Mouse (Mus musculus) liver, embryonic 13.5 days (tissue): ENCODE measurements around the gene Rnf166. TPM values are rescaled to one million over a fixed set of nuclear protein-coding genes. Genes with fewer than 3 reads are reported as not detected.
A peak's percentile ranks its signal among the peaks of the same experiment; 100 is the strongest.

Experiments
- ATAC-seq: fragments of 200-750 bp; cut with Nextera tagmentation; 2 replicates; pipeline ENCODE4 v1.8.0; 2017; ENCODE audit warnings: low read depth, mild to moderate bottlenecking, moderate number of reproducible peaks, moderate library complexity
- DNase-seq: peaks from one replicate; pipeline ENCODE4 v3.0.0; 2022
- H3K27ac ChIP-seq: fragments of 300-500 bp; sonication (generic); 2 replicates; pipeline ENCODE4 v1.5.1; 2015; ENCODE audit warnings: moderate library complexity, mild to moderate bottlenecking, inconsistent platforms
- H3K27me3 ChIP-seq: fragments of 300-500 bp; sonication (generic); 2 replicates; pipeline ENCODE4 v1.6.1; 2015; ENCODE audit warnings: mild to moderate bottlenecking, inconsistent platforms
- H3K36me3 ChIP-seq: fragments of 300-500 bp; sonication (generic); 2 replicates; pipeline ENCODE4 v1.6.1; 2015; ENCODE audit warnings: mild to moderate bottlenecking, inconsistent platforms
- H3K4me1 ChIP-seq: fragments of 300-500 bp; sonication (generic); replicated peaks from 2 replicates; pipeline ENCODE4 v1.6.1; 2015; ENCODE audit warnings: inconsistent platforms
- H3K4me2 ChIP-seq: fragments of 300-500 bp; sonication (generic); 2 replicates; pipeline ENCODE4 v1.6.1; 2015; ENCODE audit warnings: inconsistent platforms, mild to moderate bottlenecking, moderate library complexity
- H3K4me3 ChIP-seq: fragments of 300-500 bp; sonication (generic); replicated peaks from 2 replicates; pipeline ENCODE4 v1.5.1; 2015; ENCODE audit warnings: mild to moderate bottlenecking, inconsistent platforms
- H3K9ac ChIP-seq: fragments of 300-500 bp; sonication (generic); 2 replicates; pipeline ENCODE4 v1.6.1; 2015; ENCODE audit warnings: mild to moderate bottlenecking, inconsistent platforms
- H3K9me3 ChIP-seq: fragments of 300-500 bp; sonication (generic); replicated peaks from 2 replicates; pipeline ENCODE4 v1.6.1; 2016; ENCODE audit warnings: inconsistent platforms
- WGBS: fragments of 180-500 bp; shearing (Covaris S2); methylation state at CpG from one replicate; pipeline ENCODE4 v1.1.7; 2015; ENCODE audit not compliant: insufficient replicate concordance; 5-methylcytosine and 5-hydroxymethylcytosine counted together
- polyA plus RNA-seq: library from polyadenylated mRNA; unstranded; fragments of >200 nt; fragmentation: Nextera tagmentation; extraction: Ambion mirVana; gene quantifications from 2 replicates; pipeline ENCODE4 v1.2.1, GENCODE M21; 2015

Rnf166 gene
- polyA plus RNA-seq, 1 experiment from 2014 or later: 13.7 TPM

DNA sequence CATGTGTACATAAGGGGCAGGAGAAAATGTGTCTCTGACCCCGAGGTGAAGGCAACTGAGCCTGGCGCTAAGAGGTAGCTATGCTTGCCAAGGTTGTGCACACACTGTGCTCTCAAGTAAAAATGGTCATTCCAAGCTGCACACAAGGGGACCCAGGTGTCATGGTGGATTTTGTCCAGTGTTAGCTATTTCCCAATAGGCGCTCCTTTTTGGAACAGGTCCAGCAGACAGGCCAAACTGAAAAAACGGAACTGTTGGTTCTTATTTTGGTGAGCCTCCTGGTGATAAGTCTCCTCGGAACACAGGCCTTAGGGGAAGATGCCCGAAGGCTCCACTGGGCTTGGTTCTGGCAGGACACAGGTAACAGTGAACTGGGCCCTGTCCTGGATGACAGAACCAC lies 21.5 kb downstream of the Rnf166 start:
- Histone ChIP-seq H3K9me3 (no peaks in the 10 kb centered on the region), H3K4me2 (no peak overlapping the region), H3K4me3 (no peak overlapping the region), H3K27me3 (peaks cover 58% of the 10 kb centered on the region), H3K36me3 (no peaks in the 10 kb centered on the region), H3K27ac (no peak overlapping the region), H3K4me1 (peaks cover 11% of the 10 kb centered on the region; the same call in 1 of the 2 replicates), H3K9ac (no peak overlapping the region)
- no peak for DNase-seq
- ATAC-seq: no peak
- 81% methylated on average over 6 of the region's 6 CpGs for WGBS

GRCm38 (mm10) chr8:122452154-122452553 lies 23.7 kb downstream of the Rnf166 start:
- Histone ChIP-seq H3K27me3 (peaks cover 42% of the 10 kb centered on the region), H3K4me2 (no peak overlapping the region), H3K27ac (no peak overlapping the region), H3K4me1 (peaks cover 11% of the 10 kb centered on the region; the same call in 1 of the 2 replicates), H3K9ac (no peak overlapping the region), H3K36me3 (no peaks in the 10 kb centered on the region), H3K4me3 (no peak overlapping the region), H3K9me3 (no peaks in the 10 kb centered on the region)
- 80% methylated on average over 9 of the region's 10 CpGs for WGBS
- ATAC-seq: no peak
- DNase-seq: no peak

- no peak for ATAC-seq
- peaks cover 40% of the 10 kb centered on the region for H3K27me3 ChIP-seq
- no peaks in the 10 kb centered on the region for H3K36me3 ChIP-seq
- no peak overlapping the region for H3K27ac ChIP-seq
- no peak overlapping the region for H3K9ac ChIP-seq
- H3K4me3 ChIP-seq: no peak overlapping the region
- H3K4me1 ChIP-seq: peaks cover 11% of the 10 kb centered on the region; the same call in 1 of the 2 replicates
- 62% methylated on average over 7 of the region's 7 CpGs for WGBS
- no peak overlapping the region for H3K4me2 ChIP-seq
- no peak for DNase-seq
- no peaks in the 10 kb centered on the region for H3K9me3 ChIP-seq
Observed at GRCm38 (mm10) chr8:122451161-122451703, 24.6 kb downstream of the Rnf166 start.

DNA sequence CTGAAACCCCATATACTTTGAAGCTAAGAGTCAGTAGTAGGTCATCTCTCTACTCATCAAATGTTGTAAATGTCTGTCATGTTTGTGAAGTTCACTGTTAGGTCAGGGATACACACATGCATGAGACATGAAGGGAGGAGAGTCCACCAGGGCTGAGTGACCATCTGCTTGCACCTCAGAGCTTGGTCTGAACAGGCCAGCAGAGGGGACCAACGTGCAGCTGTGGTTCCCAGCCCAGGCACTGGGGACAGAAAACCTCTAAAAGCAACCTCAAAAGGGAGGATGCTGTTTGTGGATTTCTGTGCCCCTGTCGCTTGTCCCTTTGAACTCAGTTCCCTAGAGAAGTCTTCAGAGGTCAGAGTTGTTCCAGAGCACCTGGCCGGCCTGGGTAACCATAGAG lies 30.7 kb downstream of the Rnf166 start:
- H3K27me3 ChIP-seq: peaks cover 13% of the 10 kb centered on the region
- H3K4me2 ChIP-seq: 0 out of 2 replicates have a peak overlapping the region, but pooled peaks have one; percentile 99
- WGBS: 65% methylated on average over 3 of the region's 3 CpGs
- DNase-seq (no peak), ATAC-seq (no peak)
- H3K4me3 ChIP-seq: no peak overlapping the region
- no peak overlapping the region for H3K9ac ChIP-seq
- no peaks in the 10 kb centered on the region for H3K36me3 ChIP-seq
- H3K9me3 ChIP-seq: no peaks in the 10 kb centered on the region
- no peak overlapping the region for H3K27ac ChIP-seq
- H3K4me1 ChIP-seq: peaks cover 32% of the 10 kb centered on the region

DNA sequence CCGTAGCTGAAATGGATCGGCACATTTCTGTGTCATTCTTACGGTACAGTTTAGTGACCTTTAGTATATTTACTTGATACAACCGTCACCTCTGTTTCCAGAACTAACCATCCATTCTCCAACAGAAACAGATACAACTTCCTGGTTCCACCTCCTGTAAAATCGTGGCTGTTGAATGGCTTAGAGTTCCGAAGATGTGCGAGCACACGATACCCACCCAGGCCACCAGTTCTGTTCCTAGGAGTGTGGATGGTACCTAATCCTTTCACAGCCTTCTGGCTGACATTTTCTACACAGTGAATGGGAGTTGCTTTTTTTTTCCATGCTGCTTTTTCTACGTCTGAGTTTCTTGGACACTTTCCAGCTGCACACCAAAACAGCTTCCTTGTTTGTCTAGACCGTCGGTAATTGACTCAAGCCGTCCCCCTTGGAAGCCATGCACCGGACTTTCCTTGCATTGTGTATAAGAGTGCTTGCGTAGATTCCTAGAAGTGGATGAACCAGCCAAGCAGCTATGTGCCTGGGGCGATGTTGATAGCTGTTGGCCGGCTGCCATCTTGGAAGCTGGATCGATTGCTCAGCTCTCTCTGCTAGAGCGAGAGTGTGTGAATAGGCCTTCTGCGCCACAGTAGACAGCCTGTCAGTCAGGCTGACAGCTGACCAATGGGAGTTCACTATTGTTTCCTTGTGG lies 31.7 kb downstream of the Rnf166 start:
- Histone ChIP-seq H3K4me1 (peaks cover 37% of the 10 kb centered on the region), H3K36me3 (peaks cover 8% of the 10 kb centered on the region), H3K4me2 (peak overlapping the region; percentile 99), H3K9ac (peak overlapping the region; percentile 77), H3K27me3 (peaks cover 13% of the 10 kb centered on the region), H3K4me3 (peak overlapping the region; percentile 66), H3K27ac (peak overlapping the region; percentile 80), H3K9me3 (no peaks in the 10 kb centered on the region)
- 17% methylated on average over 19 of the region's 19 CpGs for WGBS
- ATAC-seq (no peak), DNase-seq (peak; percentile 43)

GRCm38 (mm10) chr8:122443262-122444006 lies 32.4 kb downstream of the Rnf166 start, which contains the start of gene Mvd:
Gene Mvd, minus strand, starts transcription at chr8:122443422.
- peak; percentile 99 for DNase-seq
- Histone ChIP-seq H3K4me1 (peaks cover 42% of the 10 kb centered on the region), H3K9me3 (no peaks in the 10 kb centered on the region), H3K4me2 (peak within 1 kb of the TSS; percentile 99), H3K27me3 (peaks cover 8% of the 10 kb centered on the region), H3K4me3 (peak within 1 kb of the TSS; percentile 66), H3K27ac (peak within 1 kb of the TSS; percentile 80), H3K36me3 (peaks cover 16% of the 10 kb centered on the region), H3K9ac (peak within 1 kb of the TSS; percentile 81)
- peak; percentile 98 for ATAC-seq
- WGBS: under 1% methylated on average over 47 of the region's 47 CpGs

- peaks cover 20% of the 10 kb centered on the region for H3K36me3 ChIP-seq
- peaks cover 8% of the 10 kb centered on the region; the same call in 1 of the 2 replicates for H3K27me3 ChIP-seq
- no peak for DNase-seq
- 5% methylated on average over 12 of the region's 12 CpGs for WGBS
- H3K27ac ChIP-seq: peak overlapping the region; percentile 70
- peak overlapping the region; percentile 99 for H3K4me2 ChIP-seq
- H3K9me3 ChIP-seq: no peaks in the 10 kb centered on the region
- ATAC-seq: no peak
- peaks cover 49% of the 10 kb centered on the region for H3K4me1 ChIP-seq
- peak overlapping the region; percentile 81 for H3K9ac ChIP-seq
- H3K4me3 ChIP-seq: peak overlapping the region; percentile 66
Observed at GRCm38 (mm10) chr8:122442781-122443180, 33.1 kb downstream of the Rnf166 start.

GRCm38 (mm10) chr8:122442356-122442755 lies 33.5 kb downstream of the Rnf166 start:
- H3K36me3 ChIP-seq: peaks cover 24% of the 10 kb centered on the region
- H3K27me3 ChIP-seq: peaks cover 8% of the 10 kb centered on the region; the same call in 1 of the 2 replicates
- DNase-seq (no peak), ATAC-seq (no peak)
- WGBS: 53% methylated on average over 7 of the region's 7 CpGs
- peak overlapping the region; percentile 99 for H3K4me2 ChIP-seq
- peak overlapping the region; percentile 66 for H3K4me3 ChIP-seq
- no peaks in the 10 kb centered on the region for H3K9me3 ChIP-seq
- peak overlapping the region; percentile 29; the same call in 1 of the 2 replicates for H3K27ac ChIP-seq
- peaks cover 53% of the 10 kb centered on the region for H3K4me1 ChIP-seq
- H3K9ac ChIP-seq: peak overlapping the region; percentile 81

DNA sequence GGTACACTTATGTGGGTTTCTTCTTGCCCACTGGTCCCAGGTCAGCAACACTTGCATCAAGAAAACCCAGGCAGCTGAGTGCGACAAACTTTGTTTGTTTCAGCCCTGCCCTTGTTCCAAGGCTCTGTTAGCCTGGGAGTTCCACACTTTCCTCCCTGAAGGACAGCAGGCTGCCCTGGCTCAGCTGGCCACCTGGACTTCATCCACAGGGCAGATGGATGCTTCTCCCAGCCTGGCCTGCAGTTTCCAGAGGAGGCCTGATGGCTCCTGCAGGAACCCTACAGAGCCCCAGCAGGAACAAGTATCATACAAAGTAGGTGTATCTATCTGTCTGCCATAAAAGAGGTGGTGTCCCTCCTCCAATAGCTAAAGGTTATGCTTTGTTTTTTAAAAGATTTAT lies 34.5 kb downstream of the Rnf166 start:
- ATAC-seq (no peak), DNase-seq (no peak)
- no peak overlapping the region for H3K4me2 ChIP-seq
- H3K36me3 ChIP-seq: peaks cover 34% of the 10 kb centered on the region
- WGBS: 90% methylated on average over 1 of the region's 1 CpGs
- no peak overlapping the region for H3K27ac ChIP-seq
- no peaks in the 10 kb centered on the region for H3K27me3 ChIP-seq
- peaks cover 57% of the 10 kb centered on the region for H3K4me1 ChIP-seq
- no peak overlapping the region for H3K9ac ChIP-seq
- no peak overlapping the region for H3K4me3 ChIP-seq
- no peaks in the 10 kb centered on the region for H3K9me3 ChIP-seq

- Histone ChIP-seq H3K27me3 (no peaks in the 10 kb centered on the region), H3K9me3 (0 out of 2 replicates have a peak, but pooled peaks cover 4% of the 10 kb centered on the region), H3K4me1 (peaks cover 38% of the 10 kb centered on the region), H3K4me2 (no peak overlapping the region), H3K9ac (no peak overlapping the region), H3K4me3 (no peak overlapping the region), H3K27ac (no peak overlapping the region), H3K36me3 (peaks cover 47% of the 10 kb centered on the region)
- WGBS: 89% methylated on average over 16 of the region's 16 CpGs
- DNase-seq (no peak), ATAC-seq (no peak)
Observed at GRCm38 (mm10) chr8:122439336-122439735, 36.5 kb downstream of the Rnf166 start.

DNA sequence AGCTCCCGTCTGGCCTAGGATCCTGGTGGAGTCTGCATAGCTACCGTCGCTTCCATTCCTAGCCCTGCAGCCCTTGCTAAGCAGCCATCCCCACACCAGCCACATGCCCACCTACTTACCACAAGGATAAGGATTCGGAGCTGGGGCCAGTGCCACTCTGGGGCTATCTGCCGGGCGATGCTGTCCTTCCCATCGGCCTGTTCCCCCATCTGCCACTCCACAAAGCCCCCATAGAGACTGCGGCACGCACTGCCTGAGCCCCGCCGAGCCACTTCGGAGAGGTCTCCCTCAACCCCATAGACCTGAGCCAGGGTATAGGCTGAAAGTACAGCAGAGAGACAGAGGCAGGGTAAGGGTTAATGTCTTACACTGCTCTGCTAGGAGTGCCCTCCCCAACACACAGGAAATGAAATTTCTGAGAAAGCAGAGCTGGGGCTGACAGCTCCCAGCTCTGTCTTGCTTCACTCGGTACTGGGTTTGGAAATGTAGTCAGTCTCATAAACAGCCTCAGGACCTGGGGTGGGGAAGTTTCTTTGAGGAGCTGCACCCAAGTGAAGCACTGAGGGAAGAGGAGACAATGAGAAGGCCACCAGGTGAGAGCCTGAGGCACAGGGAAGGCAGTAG lies 38.0 kb downstream of the Rnf166 start:
- Histone ChIP-seq H3K27ac (no peak overlapping the region), H3K4me3 (no peak overlapping the region), H3K9ac (no peak overlapping the region), H3K9me3 (0 out of 2 replicates have a peak, but pooled peaks cover 4% of the 10 kb centered on the region), H3K27me3 (no peaks in the 10 kb centered on the region), H3K4me2 (no peak overlapping the region), H3K36me3 (peaks cover 52% of the 10 kb centered on the region), H3K4me1 (peaks cover 36% of the 10 kb centered on the region)
- ATAC-seq (no peak), DNase-seq (no peak)
- 76% methylated on average over 13 of the region's 13 CpGs for whole genome bisulfite sequencing
